Mouse (Mus musculus) midbrain, postnatal 0 days (tissue): ENCODE results near the gene Foxa3. TPM values are rescaled to one million over a fixed set of nuclear protein-coding genes. Genes with fewer than 3 reads are reported as not detected.

Experiments used
- ATAC-seq: fragments of 200-750 bp; cut with Nextera tagmentation; 2 replicates; pipeline ENCODE4 v1.8.0; 2017; ENCODE audit warnings: moderate number of reproducible peaks, mild to moderate bottlenecking, moderate TSS enrichment, moderate library complexity; ENCODE audit not compliant: low FRiP score
- DNase-seq: peaks from one replicate; pipeline ENCODE4 v3.0.0-alpha.2; 2015; ENCODE audit warnings: low spot score
- H3K27ac ChIP-seq: fragments of 300-500 bp; sonication (generic); 2 replicates; pipeline ENCODE4 v1.5.1; 2014; ENCODE audit warnings: low read depth, mild to moderate bottlenecking, low read length, mixed read lengths
- H3K27me3 ChIP-seq: fragments of 300-500 bp; sonication (generic); 2 replicates; pipeline ENCODE4 v1.6.1; 2014; ENCODE audit warnings: low read length, control low read depth, mixed read lengths; ENCODE audit not compliant: insufficient read depth
- H3K36me3 ChIP-seq: fragments of 300-500 bp; sonication (generic); 2 replicates; pipeline ENCODE4 v1.6.1; 2014; ENCODE audit warnings: low read length, control low read depth, mixed read lengths; ENCODE audit not compliant: insufficient read depth
- H3K4me1 ChIP-seq: fragments of 300-500 bp; sonication (generic); 2 replicates; pipeline ENCODE4 v1.6.1; 2014; ENCODE audit warnings: mild to moderate bottlenecking, control low read depth, antibody characterized with exemption, low read length, mixed read lengths; ENCODE audit not compliant: insufficient read depth
- H3K4me2 ChIP-seq: fragments of 300-500 bp; sonication (generic); 2 replicates; pipeline ENCODE4 v1.6.1; 2014; ENCODE audit warnings: low read depth, mild to moderate bottlenecking, low read length, mixed read lengths; ENCODE audit not compliant: poor library complexity, severe bottlenecking
- H3K4me3 ChIP-seq: fragments of 300-500 bp; sonication (generic); 2 replicates; pipeline ENCODE4 v1.5.1; 2014; ENCODE audit warnings: low read depth, mild to moderate bottlenecking, low read length, moderate library complexity
- H3K9ac ChIP-seq: fragments of 300-500 bp; sonication (generic); replicated peaks from 2 replicates; pipeline ENCODE4 v1.6.1; 2014; ENCODE audit warnings: mild to moderate bottlenecking, low read length, moderate library complexity, mixed read lengths; ENCODE audit not compliant: poor library complexity, severe bottlenecking
- H3K9me3 ChIP-seq: fragments of 300-500 bp; sonication (generic); 2 replicates; pipeline ENCODE4 v1.6.1; 2016; ENCODE audit warnings: low read length, control low read depth
- CTCF ChIP-seq: IDR thresholded peaks from 2 replicates; pipeline ENCODE4 v1.5.1; 2016; ENCODE audit warnings: antibody characterized with exemption, mild to moderate bottlenecking
- WGBS: fragments of 180-500 bp; shearing (Covaris S2); extraction: QIAGEN DNeasy Blood & Tissue Kit; methylation state at CpG from one replicate; pipeline ENCODE4 v1.1.7; 2014; 5-methylcytosine and 5-hydroxymethylcytosine counted together
- polyA plus RNA-seq: library from polyadenylated mRNA; unstranded; fragments of >200 nt; fragmentation: Nextera tagmentation; extraction: Ambion mirVana; gene quantifications from 2 replicates; pipeline ENCODE4 v1.2.1, GENCODE M21; 2015
- total RNA-seq: library from RNA; depleted of rRNA; stranded (reverse); fragments of >200 nt; gene quantifications from 2 replicates; pipeline ENCODE4 v1.2.3, GENCODE M21; 2014

Gene Foxa3
- total and polyA plus RNA-seq, 2 experiments from 2014 or later, result not detected

GRCm38 (mm10) chr7:19052345-19053135 lies 29.2 kb upstream of the Foxa3 start:
- no peaks in the 10 kb centered on the region for H3K27me3 ChIP-seq
- no peak overlapping the region for H3K27ac ChIP-seq
- ATAC-seq (no peak), DNase-seq (no peak)
- 89% methylated on average over 15 of the region's 15 CpGs for WGBS
- H3K4me3 ChIP-seq, result no peak overlapping the region
- no peak overlapping the region for H3K4me2 ChIP-seq
- peaks cover 40% of the 10 kb centered on the region for H3K36me3 ChIP-seq
- no peak for TF ChIP-seq CTCF
- H3K4me1 ChIP-seq, result no peaks in the 10 kb centered on the region
- H3K9ac ChIP-seq, result no peak overlapping the region
- no peaks in the 10 kb centered on the region for H3K9me3 ChIP-seq

DNA sequence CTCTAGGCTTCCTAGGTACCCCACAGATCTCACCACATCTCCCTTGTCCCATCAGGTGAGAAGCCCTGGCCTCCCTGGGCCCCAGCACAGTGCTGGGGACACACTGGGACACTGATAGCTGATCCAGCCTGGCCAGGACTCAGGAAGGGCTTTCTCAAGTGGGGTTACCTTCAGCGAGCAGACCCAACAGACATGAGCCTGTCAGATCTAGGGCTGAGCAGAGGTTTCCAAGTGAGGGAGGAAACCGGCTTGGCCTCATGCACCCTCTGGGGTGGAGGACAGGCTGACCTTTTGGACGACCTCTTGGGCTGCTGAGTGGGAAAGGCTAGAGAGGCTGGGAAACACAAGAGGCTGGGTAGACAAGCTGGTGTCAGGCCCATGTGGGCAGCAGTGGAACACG lies 27.8 kb upstream of the Foxa3 start:
- H3K4me1 ChIP-seq, result no peaks in the 10 kb centered on the region
- 69% methylated on average over 4 of the region's 4 CpGs for WGBS
- no peak overlapping the region for H3K4me2 ChIP-seq
- no peak overlapping the region for H3K4me3 ChIP-seq
- ATAC-seq, result no peak
- no peak for DNase-seq
- TF ChIP-seq CTCF, result no peak
- H3K27ac ChIP-seq, result no peak overlapping the region
- H3K9ac ChIP-seq, result no peak overlapping the region
- H3K9me3 ChIP-seq, result no peaks in the 10 kb centered on the region
- peaks cover 54% of the 10 kb centered on the region for H3K36me3 ChIP-seq
- H3K27me3 ChIP-seq, result no peaks in the 10 kb centered on the region

GRCm38 (mm10) chr7:19050172-19050571 lies 26.8 kb upstream of the Foxa3 start:
- TF ChIP-seq CTCF, result no peak
- DNase-seq (peak; percentile 24), ATAC-seq (no peak)
- Histone ChIP-seq H3K27ac (no peak overlapping the region), H3K4me1 (no peaks in the 10 kb centered on the region), H3K27me3 (no peaks in the 10 kb centered on the region), H3K4me3 (no peak overlapping the region), H3K9me3 (no peaks in the 10 kb centered on the region), H3K4me2 (no peak overlapping the region), H3K9ac (no peak overlapping the region), H3K36me3 (peaks cover 64% of the 10 kb centered on the region)
- WGBS, result 83% methylated on average over 8 of the region's 8 CpGs

- Histone ChIP-seq H3K4me3 (no peak overlapping the region), H3K36me3 (peaks cover 73% of the 10 kb centered on the region), H3K9ac (no peak overlapping the region), H3K9me3 (no peaks in the 10 kb centered on the region), H3K4me2 (no peak overlapping the region), H3K27ac (no peak overlapping the region), H3K27me3 (no peaks in the 10 kb centered on the region), H3K4me1 (no peaks in the 10 kb centered on the region)
- TF ChIP-seq CTCF, result no peak
- WGBS, result 82% methylated on average over 5 of the region's 5 CpGs
- no peak for DNase-seq
- ATAC-seq, result no peak
Observed at GRCm38 (mm10) chr7:19049252-19049651, 25.9 kb upstream of the Foxa3 start.

DNA sequence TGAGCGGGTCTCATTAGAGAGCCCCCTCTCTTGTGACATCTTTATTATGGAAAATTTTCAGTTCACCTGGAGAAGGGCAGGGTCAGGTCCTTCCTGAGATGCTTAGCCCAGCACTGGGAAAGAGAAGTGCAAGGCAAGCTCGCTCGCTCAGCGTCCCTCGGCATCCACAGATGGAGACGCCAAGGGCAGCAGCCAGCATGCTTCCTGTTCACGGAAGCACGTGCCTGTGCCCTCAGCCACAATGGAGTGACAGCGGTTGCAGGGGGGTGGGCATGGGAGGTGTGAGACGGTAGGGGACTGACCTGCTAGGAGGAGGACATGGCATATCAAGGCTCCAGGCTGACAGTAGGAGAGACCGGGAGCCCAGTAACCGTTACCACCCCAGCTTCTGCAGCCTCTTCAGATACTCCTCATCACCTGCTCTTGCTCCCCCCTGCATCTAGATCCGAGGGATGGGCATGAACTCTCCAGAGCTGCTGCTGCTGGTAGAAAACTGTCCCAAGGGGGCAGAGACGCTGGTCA lies 24.7 kb upstream of the Foxa3 start:
- no peaks in the 10 kb centered on the region for H3K4me1 ChIP-seq
- no peak overlapping the region for H3K4me2 ChIP-seq
- WGBS, result 90% methylated on average over 14 of the region's 14 CpGs
- no peaks in the 10 kb centered on the region for H3K9me3 ChIP-seq
- H3K9ac ChIP-seq, result no peak overlapping the region
- H3K4me3 ChIP-seq, result no peak overlapping the region
- no peak for TF ChIP-seq CTCF
- peaks cover 80% of the 10 kb centered on the region for H3K36me3 ChIP-seq
- H3K27ac ChIP-seq, result no peak overlapping the region
- no peak for DNase-seq
- ATAC-seq, result no peak
- no peaks in the 10 kb centered on the region for H3K27me3 ChIP-seq

DNA sequence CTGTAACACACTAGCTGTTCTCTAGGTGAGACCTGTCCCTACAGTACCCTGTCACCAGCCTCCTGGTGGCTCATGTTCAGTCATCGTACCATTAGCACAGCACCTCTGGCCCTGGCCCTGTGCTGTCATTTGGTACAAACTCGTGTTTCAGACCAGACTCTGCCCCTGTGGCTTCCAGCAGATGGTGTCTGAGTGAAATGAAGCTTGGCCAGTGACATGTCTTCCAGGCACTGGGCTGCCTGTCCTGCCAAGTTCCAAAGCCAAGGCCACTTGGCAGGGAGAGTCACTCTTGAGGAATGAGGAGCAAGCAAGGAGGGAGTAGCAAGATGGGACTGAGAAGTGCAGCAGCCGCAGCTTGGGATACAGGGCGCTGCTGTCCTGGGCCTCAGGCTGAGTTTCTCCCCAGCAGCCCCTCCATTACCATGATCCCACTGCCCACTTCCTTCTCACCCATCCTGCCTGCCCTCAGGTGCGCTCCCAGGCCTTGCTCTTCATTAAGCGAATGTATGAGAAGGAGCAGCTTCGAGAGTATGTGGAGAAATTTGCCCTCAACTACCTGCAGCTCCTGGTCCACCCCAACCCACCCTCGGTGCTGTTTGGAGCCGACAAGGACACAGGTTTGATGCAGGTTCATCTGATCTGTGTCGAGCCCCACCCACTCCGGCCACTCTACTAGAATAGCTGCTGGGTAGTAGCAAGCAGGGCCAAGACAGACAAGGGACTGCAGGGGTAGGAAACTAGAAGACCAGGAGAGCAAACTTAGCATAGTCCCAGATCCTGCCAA lies 23.1 kb upstream of the Foxa3 start:
- Histone ChIP-seq H3K9me3 (no peaks in the 10 kb centered on the region), H3K4me1 (no peaks in the 10 kb centered on the region), H3K4me3 (no peak overlapping the region), H3K36me3 (peaks cover 95% of the 10 kb centered on the region), H3K27ac (no peak overlapping the region), H3K4me2 (no peak overlapping the region), H3K27me3 (no peaks in the 10 kb centered on the region), H3K9ac (no peak overlapping the region)
- no peak for TF ChIP-seq CTCF
- ATAC-seq (no peak), DNase-seq (peak; percentile 61)
- 94% methylated on average over 11 of the region's 11 CpGs for WGBS
